In genomic region chr13:115162689-115163413, GRCm38 (mm10) we compare ENCODE assay signal across 19 mouse cellular contexts.
"Had no signal": no experiment of that assay in that cellular context is flagged by ENCODE, and none has a peak within 500 bp of the region (broad histone marks: within the 10 kb centered on the region; RNA-seq: fewer than 3 reads in every experiment).

No protein-coding gene starts in this region.

- H3K36me3 ChIP-seq: kidney, embryonic 15.5 days; limb, embryonic 12.5 days; limb, embryonic 15.5 days; liver, embryonic 13.5 days; neural tube, embryonic 12.5 days; neural tube, embryonic 15.5 days; stomach, embryonic 15.5 days had no signal

- DNase-seq: kidney, adult 11 months; kidney, adult 8-10 months; kidney, postnatal 10 days; kidney, postnatal 36 days; left cerebral cortex, postnatal 4 days; liver, embryonic 13.5 days; lung, adult 2 months; midbrain, embryonic 14.5 days; right cerebral cortex, postnatal 25 days; spleen, adult 18-20 months; thymus, postnatal 25 days had no signal

- H3K4me2 ChIP-seq: kidney, embryonic 15.5 days; limb, embryonic 12.5 days; limb, embryonic 15.5 days; liver, embryonic 13.5 days; midbrain, embryonic 11.5 days; neural tube, embryonic 12.5 days; neural tube, embryonic 15.5 days; stomach, embryonic 15.5 days had no signal

- H3K4me3 ChIP-seq: kidney, embryonic 15.5 days; limb, embryonic 12.5 days; limb, embryonic 15.5 days; liver, embryonic 13.5 days; neural tube, embryonic 12.5 days; neural tube, embryonic 15.5 days; stomach, embryonic 15.5 days had no signal

- H3K27ac ChIP-seq: kidney, embryonic 15.5 days; limb, embryonic 12.5 days; limb, embryonic 15.5 days; liver, embryonic 13.5 days; macrophage; neural tube, embryonic 12.5 days; neural tube, embryonic 15.5 days; stomach, embryonic 15.5 days had no signal

- H3K9ac ChIP-seq: kidney, embryonic 15.5 days; limb, embryonic 12.5 days; limb, embryonic 15.5 days; liver, embryonic 13.5 days; neural tube, embryonic 12.5 days; neural tube, embryonic 15.5 days; stomach, embryonic 15.5 days had no signal

- H3K9me3 ChIP-seq: kidney, embryonic 15.5 days; limb, embryonic 12.5 days; limb, embryonic 15.5 days; liver, embryonic 13.5 days; neural tube, embryonic 12.5 days; neural tube, embryonic 15.5 days; stomach, embryonic 15.5 days had no signal

- H3K27me3 ChIP-seq: kidney, embryonic 15.5 days; limb, embryonic 12.5 days; limb, embryonic 15.5 days; liver, embryonic 13.5 days; neural tube, embryonic 12.5 days; neural tube, embryonic 15.5 days; stomach, embryonic 15.5 days had no signal

- H3K4me1 ChIP-seq: kidney, embryonic 15.5 days; limb, embryonic 12.5 days; limb, embryonic 15.5 days; liver, embryonic 13.5 days; neural tube, embryonic 12.5 days; neural tube, embryonic 15.5 days; stomach, embryonic 15.5 days had no signal
